ENCODE assay signal across 8 mouse cellular contexts in the genomic region with DNA sequence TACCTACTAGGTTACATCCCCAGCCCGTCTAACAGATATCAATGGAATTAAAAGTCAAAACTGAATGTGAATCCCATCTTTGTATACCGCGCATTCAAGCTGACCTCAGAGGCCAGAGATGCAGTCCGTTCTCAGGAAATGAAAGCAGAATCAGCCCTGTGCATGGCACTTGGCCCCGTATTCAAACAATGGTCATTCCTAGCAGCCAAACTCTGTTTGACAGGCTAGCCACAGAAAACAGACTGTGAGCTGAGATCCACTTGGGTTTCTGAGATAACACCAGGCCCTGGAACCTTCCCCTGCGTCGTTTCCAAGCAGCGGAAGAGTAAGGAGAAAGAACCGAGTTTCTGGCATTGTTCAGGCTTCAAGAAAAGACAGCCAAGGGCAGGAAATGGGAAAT. TPM values are rescaled to one million over a fixed set of nuclear protein-coding genes. Genes with fewer than 3 reads are reported as not detected.
A peak's percentile ranks its signal among the peaks of the same experiment; 100 is the strongest.
DNase-seq lines count a peak whose midpoint lies in the region; ATAC-seq and TF ChIP-seq lines count a peak whose summit lies in the region.

No protein-coding gene starts in this region.

- peak; percentile 43; the same call in 1 of the 2 replicates for ATAC-seq in heart, embryonic 15.5 days (replicated peaks; ENCODE audit: insufficient number of reproducible peaks, insufficient read depth, low FRiP score, low read depth)
- no peak for ATAC-seq in cerebellum, adult (ENCODE audit: insufficient number of reproducible peaks, low FRiP score, low TSS enrichment)

- H3K4me3 ChIP-seq in left cerebral cortex, adult 2 months: no peak overlapping the region
- H3K4me3 ChIP-seq in heart, embryonic 15.5 days: no peak overlapping the region
- no peak overlapping the region for H3K4me3 ChIP-seq in myocyte

- H3K4me2 ChIP-seq in heart, embryonic 15.5 days: peak overlapping the region; percentile 32; the same call in 1 of the 2 replicates
- peak overlapping the region; percentile 27 for H3K4me2 ChIP-seq in myocyte (ENCODE audit: low read depth)

- H3K79me2 ChIP-seq in myocyte (ENCODE audit: control insufficient read depth, insufficient read depth): peaks cover 54% of the 10 kb centered on the region

- no peaks in the 10 kb centered on the region for H3K36me3 ChIP-seq in heart, embryonic 15.5 days
- no peaks in the 10 kb centered on the region for H3K36me3 ChIP-seq in myocyte (ENCODE audit: control insufficient read depth, insufficient read depth)

- H3K27me3 ChIP-seq in heart, embryonic 15.5 days: no peaks in the 10 kb centered on the region
- H3K27me3 ChIP-seq in myocyte (ENCODE audit: control insufficient read depth, insufficient read depth, insufficient read length): no peaks in the 10 kb centered on the region

- H3K9ac ChIP-seq in heart, embryonic 15.5 days: no peak overlapping the region

- DNase-seq in left cerebral cortex, adult 2 months (ENCODE audit: extremely low spot score in 1 of 2, low spot score in 2 of 2): no peak
- DNase-seq in left cerebral cortex, postnatal 4 days: no peak
- DNase-seq in kidney, postnatal 14 days: peak; percentile 54
- no peak for DNase-seq in thymus, postnatal 10 days (ENCODE audit: low spot score in 2 of 2)
- no peak for DNase-seq in layer of hippocampus, adult 9-11 months

- no peak overlapping the region for H3ac ChIP-seq in myocyte (ENCODE audit: control insufficient read depth, insufficient read length)

- 23% methylated on average over 9 of the region's 9 CpGs for WGBS in heart, embryonic 15.5 days

- H3K4me1 ChIP-seq in heart, embryonic 15.5 days (replicated peaks): peaks cover 54% of the 10 kb centered on the region

- H3K27ac ChIP-seq in left cerebral cortex, adult 2 months: peak overlapping the region; percentile 45; the same call in 1 of the 2 replicates
- H3K27ac ChIP-seq in heart, embryonic 15.5 days: peak overlapping the region; percentile 86

- no peak for TF ChIP-seq CTCF in left cerebral cortex, adult 2 months (IDR thresholded peaks at IDR 0.05)

- H3K9me3 ChIP-seq in heart, embryonic 15.5 days (replicated peaks): no peaks in the 10 kb centered on the region

- intact Hi-C loops in left cerebral cortex, adult 2 months (cut with DNase I): no loop called here
- intact Hi-C loops in left cerebral cortex, postnatal 4 days (cut with DNase I): no loop called here

- TF ChIP-seq POLR2A in myocyte (IDR thresholded peaks at IDR 0.05; ENCODE audit: insufficient read length, low read depth): no peak

TF ChIP-seq in myocyte, 11 proteins besides CTCF, POLR2A, EP300 and RAD21:
- TF ChIP-seq MYOD1 (IDR thresholded peaks at IDR 0.05; ENCODE audit: control insufficient read depth in 1 of 3, insufficient read length in 2 of 3, low read depth in 2 of 3) (no peak), TCF12 (IDR thresholded peaks at IDR 0.05; ENCODE audit: insufficient read depth, poor library complexity, severe bottlenecking) (no peak), MAX (IDR thresholded peaks at IDR 0.05; ENCODE audit: low read depth) (no peak), USF1 (IDR thresholded peaks at IDR 0.05; ENCODE audit: low read depth) (no peak), E2F4 (IDR thresholded peaks at IDR 0.05; ENCODE audit: insufficient read depth) (no peak), MYOG (IDR thresholded peaks at IDR 0.05; ENCODE audit: control insufficient read depth in 1 of 3, insufficient read depth in 1 of 3, insufficient read length in 2 of 3, low read depth in 2 of 3) (no peak), POLR2AphosphoS2 (IDR thresholded peaks at IDR 0.05; ENCODE audit: insufficient read length, low read depth) (no peak)
TF ChIP-seq in myocyte: peak in this region for 0.

RNA-seq across cellular contexts. Expression of a gene that starts 28.9 kb away (rescaled TPM):
- total RNA-seq in left cerebral cortex, adult 2 months (2021): 10 to 100 TPM; 10.3 to 12.6 TPM
- 10 to 100 TPM; 11.5 to 12.0 TPM for total RNA-seq in left cerebral cortex, postnatal 4 days (2021)
- 20.2 and 29.5 TPM in 2 replicates for polyA plus RNA-seq in heart, embryonic 15.5 days (2015; fragmentation: Nextera tagmentation; extraction: Ambion mirVana)
- 48.4 TPM for polyA plus RNA-seq in myocyte (2012; fragmentation: generic; extraction: Trizol)
